Mouse (Mus musculus) MEL (cell line): ENCODE data around the gene Vav3. TPM values are rescaled to one million over a fixed set of nuclear protein-coding genes. Genes with fewer than 3 reads are reported as not detected.

ENCODE experiments used
- DNase-seq: peaks from one replicate; pipeline ENCODE4 v3.0.0; 2011; ENCODE audit warnings: low read depth, low spot score
- H3K27ac ChIP-seq: 2 replicates; pipeline ENCODE4 v1.5.1; 2012; ENCODE audit warnings: low read depth, mild to moderate bottlenecking, control low read depth, low read length, moderate library complexity; ENCODE audit not compliant: control insufficient read depth
- H3K27me3 ChIP-seq, 2 experiments: fragments of 150-350 bp in 1 of 2; sonication (generic) in 1 of 2; 2 replicates each; pipeline ENCODE4 v1.6.1; 2012; ENCODE audit warnings: low read length in 2 of 2, mild to moderate bottlenecking in 2 of 2, improper control_type of control experiment in 1 of 2, moderate library complexity in 1 of 2; ENCODE audit not compliant: insufficient read depth in 2 of 2, control insufficient read depth in 1 of 2
- H3K36me3 ChIP-seq, 2 experiments: 2 replicates each; pipeline ENCODE4 v1.6.1; 2012 to 2014; ENCODE audit warnings: low read length in 2 of 2, improper control_type of control experiment in 1 of 2, inconsistent platforms in 1 of 2, mild to moderate bottlenecking in 1 of 2; ENCODE audit not compliant: insufficient read depth in 2 of 2, control insufficient read depth in 1 of 2
- H3K4me1 ChIP-seq, 2 experiments: fragments of 150-350 bp in 1 of 2; sonication (generic) in 1 of 2; 2 replicates each; pipeline ENCODE4 v1.6.1; 2012; ENCODE audit warnings: low read length in 2 of 2, improper control_type of control experiment in 1 of 2, mild to moderate bottlenecking in 1 of 2; ENCODE audit not compliant: insufficient read depth in 2 of 2, control insufficient read depth in 1 of 2
- H3K4me3 ChIP-seq, 2 experiments: fragments of 150-350 bp in 1 of 2; sonication (generic) in 1 of 2; 2 replicates each; pipeline ENCODE4 v1.5.1; 2012; ENCODE audit warnings: low read depth in 2 of 2, low read length in 2 of 2, mild to moderate bottlenecking in 2 of 2, moderate library complexity in 2 of 2, control low read depth in 1 of 2, improper control_type of control experiment in 1 of 2; ENCODE audit not compliant: control insufficient read depth in 1 of 2, insufficient read depth in 1 of 2
- H3K79me2 ChIP-seq: 2 replicates; pipeline ENCODE4 v1.6.1; 2012; ENCODE audit warnings: mild to moderate bottlenecking, low read length, moderate library complexity; ENCODE audit not compliant: control insufficient read depth, poor library complexity, insufficient read depth
- H3K9ac ChIP-seq: 2 replicates; pipeline ENCODE4 v1.6.1; 2012; ENCODE audit warnings: low read depth, mild to moderate bottlenecking, control low read depth, low read length, moderate library complexity; ENCODE audit not compliant: control insufficient read depth, poor library complexity, severe bottlenecking
- H3K9me3 ChIP-seq: fragments of 150-350 bp; sonication (generic); replicated peaks from 2 replicates; pipeline ENCODE4 v1.6.1; 2012; ENCODE audit warnings: mild to moderate bottlenecking, low read length, improper control_type of control experiment, moderate library complexity; ENCODE audit not compliant: insufficient read depth
- BHLHE40 ChIP-seq: IDR thresholded peaks from 2 replicates; pipeline ENCODE4 v1.6.1; 2012; ENCODE audit warnings: low read depth, mild to moderate bottlenecking, inconsistent platforms, low read length, improper control_type of control experiment, borderline replicate concordance
- CHD2 ChIP-seq: IDR thresholded peaks from 2 replicates; pipeline ENCODE4 v1.6.1; 2011; ENCODE audit warnings: low read length, improper control_type of control experiment
- CTCF ChIP-seq, 3 experiments: IDR thresholded peaks in 2 of 3; conservative IDR thresholded peaks in 1 of 3; 2 replicates each; pipeline ENCODE4 v1.5.1; 2011 to 2012; ENCODE audit warnings: low read length in 3 of 3, low read depth in 2 of 3, mild to moderate bottlenecking in 2 of 3, improper control_type of control experiment in 1 of 3, inconsistent platforms in 1 of 3, mixed read lengths in 1 of 3, moderate library complexity in 1 of 3; ENCODE audit not compliant: control insufficient read depth in 1 of 3, insufficient read depth in 1 of 3, poor library complexity in 1 of 3, severe bottlenecking in 1 of 3
- EP300 ChIP-seq, 2 experiments: IDR thresholded peaks; 2 replicates each; pipeline ENCODE4 v1.6.1; 2011; ENCODE audit warnings: improper control_type of control experiment in 2 of 2, low read length in 2 of 2, low read depth in 1 of 2, mild to moderate bottlenecking in 1 of 2
- ETS1 ChIP-seq: IDR thresholded peaks from 2 replicates; pipeline ENCODE4 v1.6.1; 2012; ENCODE audit warnings: low read depth, mild to moderate bottlenecking, inconsistent platforms, low read length, improper control_type of control experiment, moderate library complexity
- GATA1 ChIP-seq: IDR thresholded peaks from 2 replicates; pipeline ENCODE4 v1.6.1; 2011; ENCODE audit warnings: low read depth, low read length, improper control_type of control experiment
- HCFC1 ChIP-seq: IDR thresholded peaks from 2 replicates; pipeline ENCODE4 v1.6.1; 2012; ENCODE audit warnings: low read depth, mild to moderate bottlenecking, inconsistent platforms, low read length, improper control_type of control experiment, moderate library complexity
- JUND ChIP-seq: IDR thresholded peaks from 2 replicates; pipeline ENCODE4 v1.6.1; 2011; ENCODE audit warnings: low read depth, mild to moderate bottlenecking, improper control_type of control experiment, low read length
- KAT2A ChIP-seq: conservative IDR thresholded peaks from 2 replicates; pipeline ENCODE4 v1.6.1; 2012; ENCODE audit warnings: low read depth, low read length, improper control_type of control experiment, inconsistent platforms
- MAFK ChIP-seq: IDR thresholded peaks from 2 replicates; pipeline ENCODE4 v1.6.1; 2011; ENCODE audit warnings: low read depth, mild to moderate bottlenecking, low read length, improper control_type of control experiment, borderline replicate concordance
- MAZ ChIP-seq: IDR thresholded peaks from 2 replicates; pipeline ENCODE4 v1.6.1; 2012; ENCODE audit warnings: low read depth, mild to moderate bottlenecking, inconsistent platforms, low read length, improper control_type of control experiment
- NELFE ChIP-seq: IDR thresholded peaks from 2 replicates; pipeline ENCODE4 v1.6.1; 2011; ENCODE audit warnings: low read depth, low read length, improper control_type of control experiment
- POLR2AphosphoS2 ChIP-seq: IDR thresholded peaks from 2 replicates; pipeline ENCODE4 v1.6.1; 2011; ENCODE audit warnings: low read length, improper control_type of control experiment
- POLR2AphosphoS5 ChIP-seq: IDR thresholded peaks from 2 replicates; pipeline ENCODE4 v1.6.1; 2012; ENCODE audit warnings: low read depth, borderline replicate concordance, mild to moderate bottlenecking, inconsistent platforms, low read length, moderate library complexity, mixed read lengths
- RAD21 ChIP-seq: IDR thresholded peaks from 2 replicates; pipeline ENCODE4 v1.6.1; 2011; ENCODE audit warnings: mild to moderate bottlenecking, low read depth, low read length, improper control_type of control experiment
- SIN3A ChIP-seq: IDR thresholded peaks from 2 replicates; pipeline ENCODE4 v1.6.1; 2012; ENCODE audit warnings: low read length, improper control_type of control experiment, inconsistent platforms
- SMC3 ChIP-seq: IDR thresholded peaks from 2 replicates; pipeline ENCODE4 v1.6.1; 2011; ENCODE audit warnings: low read depth, low read length, improper control_type of control experiment
- TBP ChIP-seq: IDR thresholded peaks from 2 replicates; pipeline ENCODE4 v1.8.0; 2011; ENCODE audit warnings: low read depth, low read length, improper control_type of control experiment
- TCF12 ChIP-seq: IDR thresholded peaks from 2 replicates; pipeline ENCODE4 v1.6.1; 2014; ENCODE audit warnings: low read depth, mild to moderate bottlenecking, inconsistent platforms, low read length, improper control_type of control experiment, moderate library complexity
- UBTF ChIP-seq: IDR thresholded peaks from 2 replicates; pipeline ENCODE4 v1.6.1; 2012; ENCODE audit warnings: low read depth, mild to moderate bottlenecking, inconsistent platforms, low read length, improper control_type of control experiment, moderate library complexity, borderline replicate concordance; ENCODE audit not compliant: insufficient read depth
- ZC3H11A ChIP-seq: IDR thresholded peaks from 2 replicates; pipeline ENCODE4 v1.6.1; 2012; ENCODE audit warnings: low read depth, mild to moderate bottlenecking, inconsistent platforms, low read length, improper control_type of control experiment
- ZMIZ1 ChIP-seq: IDR thresholded peaks from 2 replicates; pipeline ENCODE4 v1.6.1; 2012; ENCODE audit warnings: low read depth, mild to moderate bottlenecking, inconsistent platforms, low read length, improper control_type of control experiment, moderate library complexity
- ZNF384 ChIP-seq: IDR thresholded peaks from 2 replicates; pipeline ENCODE4 v1.6.1; 2012; ENCODE audit warnings: low read depth, mild to moderate bottlenecking, inconsistent platforms, low read length, improper control_type of control experiment
- polyA plus RNA-seq, 2 experiments: library from polyadenylated mRNA; stranded (reverse) in 1 of 2; unstranded in 1 of 2; fragments of >175 nt in 1 of 2; fragments of >200 nt in 1 of 2; gene quantifications; 2 replicates each; pipeline versions ENCODE4 v1.2.1 to v1.2.4; 2012; ENCODE audit warnings: low replicate concordance in 2 of 2, low read depth in 1 of 2; ENCODE audit not compliant: insufficient read length in 2 of 2, insufficient read depth in 1 of 2, missing spikeins in 1 of 2
- total RNA-seq: library from RNA; depleted of rRNA; stranded (reverse); fragments of 300-350 nt; gene quantifications from 2 replicates; pipeline ENCODE4 v1.2.3, GENCODE M21; 2012; rRNA removed

Gene Vav3
- total RNA-seq (not detected in 2 replicates), polyA plus RNA-seq (not detected)

DNA sequence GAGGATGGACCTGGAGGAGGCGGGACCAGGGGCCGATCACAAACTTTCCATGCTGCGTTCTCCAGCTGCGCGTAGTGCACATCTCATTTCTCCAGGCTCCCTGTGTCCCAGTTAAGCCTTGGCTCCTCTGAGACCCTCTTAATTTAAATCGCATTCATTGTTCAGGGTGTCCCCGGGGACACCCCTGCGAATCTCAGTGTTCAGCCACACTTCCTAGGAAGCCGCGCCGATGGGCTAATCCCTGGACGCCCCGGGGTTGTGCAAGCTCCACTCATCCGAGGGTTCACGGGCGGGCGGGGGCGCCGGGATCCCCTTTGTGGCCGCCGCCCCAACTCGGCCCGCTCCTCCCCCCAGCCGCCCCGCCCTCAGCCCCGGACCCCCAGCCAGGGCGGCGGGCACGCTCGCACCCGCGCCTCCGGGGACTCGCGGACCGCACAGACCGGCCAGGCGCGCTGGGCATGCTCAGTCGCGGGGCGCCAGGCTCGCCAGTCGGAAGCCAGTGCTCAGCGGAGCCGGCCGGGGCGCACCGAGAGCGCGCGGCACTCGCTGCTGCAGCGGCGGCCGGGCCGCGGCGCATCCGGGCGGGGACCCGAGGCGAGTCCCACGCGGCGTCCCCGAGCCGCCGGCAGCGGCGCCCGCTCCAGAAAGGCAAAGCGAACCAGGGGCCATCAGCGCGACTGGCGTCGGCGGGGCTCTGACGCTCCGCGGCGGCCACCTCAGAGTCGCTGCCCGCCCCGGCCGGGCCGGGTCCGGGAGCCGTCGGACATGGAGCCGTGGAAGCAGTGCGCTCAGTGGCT, at the start of gene Vav3:
Vav3 (plus strand) TSS at position 380 of the 797 bp plus-strand sequence.
- Histone ChIP-seq H3K36me3 (no peaks in the 10 kb centered on the region), H3K9ac (no peak within 1 kb of the TSS), H3K4me1 (no peaks in the 10 kb centered on the region), H3K4me3 (no peak within 1 kb of the TSS), H3K79me2 (no peaks in the 10 kb centered on the region), H3K9me3 (no peaks in the 10 kb centered on the region), H3K27ac (no peak within 1 kb of the TSS), H3K27me3 (no peaks in the 10 kb centered on the region; a peak in 1 of 4 replicates)
- TF ChIP-seq UBTF: no peak
- no peak for TF ChIP-seq MAFK
- TF ChIP-seq CTCF (IDR thresholded peaks at IDR 0.05 in 2 of 3, conservative IDR thresholded peaks at IDR 0.05 in 1 of 3; ENCODE audit: control insufficient read depth in 1 of 3, insufficient read depth in 1 of 3, low read depth in 2 of 3, low read length in 3 of 3, poor library complexity in 1 of 3, severe bottlenecking in 1 of 3): no peak
- TF ChIP-seq ZNF384: no peak
- TF ChIP-seq CHD2: no peak
- TF ChIP-seq SMC3: no peak
- TF ChIP-seq SIN3A: no peak
- TF ChIP-seq ZC3H11A: no peak
- no peak for TF ChIP-seq TCF12
- TF ChIP-seq TBP: no peak
- no peak for TF ChIP-seq POLR2AphosphoS2
- no peak for TF ChIP-seq ETS1
- no peak for TF ChIP-seq HCFC1
- no peak for TF ChIP-seq BHLHE40
- no peak for TF ChIP-seq GATA1
- no peak for TF ChIP-seq EP300 (IDR thresholded peaks at IDR 0.05; ENCODE audit: low read depth in 1 of 2, low read length in 2 of 2)
- TF ChIP-seq JUND: no peak
- TF ChIP-seq POLR2AphosphoS5: no peak
- TF ChIP-seq ZMIZ1: no peak
- TF ChIP-seq RAD21: no peak
- no peak for DNase-seq

DNA sequence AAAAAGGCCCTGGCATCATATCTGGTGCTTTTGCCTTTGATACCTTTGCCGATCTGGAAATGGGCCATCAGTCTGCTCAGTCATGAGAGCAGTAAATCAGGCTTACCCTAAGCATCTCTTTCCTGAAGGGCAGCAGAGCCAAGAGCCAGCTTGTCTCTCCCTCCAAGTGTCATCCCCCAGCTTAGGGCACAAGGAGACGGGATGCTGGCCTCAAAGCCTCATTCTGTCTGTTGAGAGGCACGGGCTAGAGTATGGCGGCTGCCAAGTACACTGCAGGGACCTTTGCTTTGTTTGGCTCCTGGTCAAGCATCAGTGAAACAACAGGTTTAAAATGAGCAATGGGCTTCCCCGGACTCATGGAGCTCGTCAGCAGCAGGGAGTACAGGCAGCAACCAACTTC, 41.6 kb upstream of the Vav3 start:
- H3K36me3 ChIP-seq: peaks cover 0 to 5% of the 10 kb centered on the region in 2 experiments; a peak in 2 of 4 replicates
- peaks cover 0 to 7% of the 10 kb centered on the region in 2 experiments; a peak in 2 of 4 replicates for H3K4me1 ChIP-seq
- DNase-seq: no peak
- no peaks in the 10 kb centered on the region for H3K9me3 ChIP-seq
- no peaks in the 10 kb centered on the region for H3K27me3 ChIP-seq
- no peak for TF ChIP-seq NELFE
- no peak for TF ChIP-seq MAZ
- no peak for TF ChIP-seq HCFC1
- TF ChIP-seq POLR2AphosphoS5: no peak
- no peak for TF ChIP-seq KAT2A
- no peak for TF ChIP-seq POLR2AphosphoS2
- no peak overlapping the region for H3K27ac ChIP-seq
- no peak overlapping the region for H3K9ac ChIP-seq
- H3K4me3 ChIP-seq: no peak overlapping the region
- no peaks in the 10 kb centered on the region for H3K79me2 ChIP-seq
